Mouse (Mus musculus) adipocyte (in vitro differentiated cells): ENCODE results near the gene Cog5.

Source experiments
- DNase-seq: peaks from one replicate; pipeline ENCODE4 v3.0.0-alpha.2; 2016; ENCODE audit warnings: low spot score

The Cog5 gene

GRCm38 (mm10) chr12:31983769-31984168 lies 329.1 kb downstream of the Cog5 start:
- no peak for DNase-seq

GRCm38 (mm10) chr12:31984206-31984605 lies 329.5 kb downstream of the Cog5 start:
- DNase-seq = no peak

DNA sequence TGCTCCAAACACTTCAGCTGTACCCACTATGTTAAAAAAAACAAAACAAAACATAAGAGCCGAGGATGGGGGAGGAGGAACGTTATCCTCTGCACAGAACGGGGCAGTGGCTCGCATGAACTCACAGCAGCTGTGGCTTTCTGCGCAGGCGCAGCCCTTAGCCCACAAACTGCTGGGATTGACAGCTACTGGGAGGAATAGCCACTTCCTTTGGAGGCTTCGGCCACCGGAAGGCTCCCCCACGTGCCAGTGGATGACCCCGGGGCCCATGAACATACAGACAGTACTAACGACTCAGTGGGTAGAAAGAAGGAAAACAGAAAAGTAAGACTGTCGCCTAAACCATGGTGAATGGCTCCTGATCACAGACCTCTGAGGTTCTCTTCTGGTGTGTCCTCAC lies 330.0 kb downstream of the Cog5 start:
- DNase-seq = no peak

DNA sequence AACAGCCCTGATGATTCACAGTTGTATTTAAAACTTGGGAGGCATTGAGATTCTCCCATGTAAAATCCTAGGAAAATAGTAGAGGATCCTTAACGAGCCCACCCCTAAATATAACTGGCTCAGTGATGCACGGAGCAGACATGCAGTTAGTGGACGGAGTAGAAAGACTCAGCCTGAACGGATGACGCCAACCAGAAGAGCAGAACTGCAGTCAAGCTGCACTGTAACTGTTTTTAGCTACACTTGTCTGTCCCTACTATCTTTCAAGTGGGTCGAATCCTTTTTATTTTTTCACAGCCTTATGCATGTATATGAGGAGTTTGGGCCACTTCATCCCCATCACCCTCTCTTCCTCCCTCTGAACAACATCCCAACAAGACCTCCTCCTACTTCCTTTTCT lies 331.1 kb downstream of the Cog5 start:
- DNase-seq = no peak

- no peak for DNase-seq
Measured at GRCm38 (mm10) chr12:31986463-31986862, 331.8 kb downstream of the Cog5 start.
